Mouse (Mus musculus) embryonic facial prominence, embryonic 11.5 days (tissue): Measurements from ENCODE around the gene Cstf2t. TPM values are rescaled to one million over a fixed set of nuclear protein-coding genes. Genes with fewer than 3 reads are reported as not detected.
A peak's percentile ranks its signal among the peaks of the same experiment; 100 is the strongest.

Experiments used
- ATAC-seq: fragments of 200-750 bp; cut with Nextera tagmentation; replicated peaks from 2 replicates; pipeline ENCODE4 v1.8.0; 2017; ENCODE audit warnings: low read depth; ENCODE audit not compliant: insufficient number of reproducible peaks, low FRiP score, low TSS enrichment
- DNase-seq: peaks from one replicate; pipeline ENCODE4 v3.0.0-alpha.2; 2015; ENCODE audit warnings: low spot score
- H3K27ac ChIP-seq: fragments of 300-500 bp; sonication (generic); replicated peaks from 2 replicates; pipeline ENCODE4 v1.5.1; 2014; ENCODE audit warnings: mild to moderate bottlenecking, low read depth, low read length, control low read depth
- H3K27me3 ChIP-seq: fragments of 300-500 bp; sonication (generic); 2 replicates; pipeline ENCODE4 v1.6.1; 2014; ENCODE audit warnings: mild to moderate bottlenecking, low read length, moderate library complexity, mixed read lengths; ENCODE audit not compliant: control insufficient read depth, insufficient read depth
- H3K36me3 ChIP-seq: fragments of 300-500 bp; sonication (generic); replicated peaks from 2 replicates; pipeline ENCODE4 v1.6.1; 2014; ENCODE audit warnings: low read depth, mild to moderate bottlenecking, low read length, moderate library complexity, mixed read lengths; ENCODE audit not compliant: control insufficient read depth, insufficient read depth
- H3K4me1 ChIP-seq: fragments of 300-500 bp; sonication (generic); 2 replicates; pipeline ENCODE4 v1.6.1; 2014; ENCODE audit warnings: low read length, mixed read lengths; ENCODE audit not compliant: control insufficient read depth, insufficient read depth
- H3K4me2 ChIP-seq: fragments of 300-500 bp; sonication (generic); 2 replicates; pipeline ENCODE4 v1.6.1; 2014; ENCODE audit warnings: low read depth, mild to moderate bottlenecking, control low read depth, low read length, moderate library complexity
- H3K4me3 ChIP-seq: fragments of 300-500 bp; sonication (generic); 2 replicates; pipeline ENCODE4 v1.5.1; 2014; ENCODE audit warnings: low read depth, low read length, control low read depth
- H3K9ac ChIP-seq: fragments of 300-500 bp; sonication (generic); replicated peaks from 2 replicates; pipeline ENCODE4 v1.6.1; 2014; ENCODE audit warnings: mild to moderate bottlenecking, control low read depth, low read length
- H3K9me3 ChIP-seq: fragments of 300-500 bp; sonication (generic); replicated peaks from 2 replicates; pipeline ENCODE4 v1.6.1; 2016; ENCODE audit warnings: mild to moderate bottlenecking, low read length, inconsistent platforms, mixed read lengths; ENCODE audit not compliant: control insufficient read depth
- WGBS: fragments of 180-500 bp; shearing (Covaris S2); extraction: QIAGEN DNeasy Blood & Tissue Kit; methylation state at CpG from one replicate; pipeline ENCODE4 v1.1.7; 2014; 5-methylcytosine and 5-hydroxymethylcytosine counted together
- polyA plus RNA-seq: library from polyadenylated mRNA; unstranded; fragments of >200 nt; fragmentation: Nextera tagmentation; extraction: Ambion mirVana; gene quantifications from 2 replicates; pipeline ENCODE4 v1.2.1, GENCODE M21; 2014

The Cstf2t gene
- 54.0 and 54.5 TPM in 2 replicates for polyA plus RNA-seq

DNA sequence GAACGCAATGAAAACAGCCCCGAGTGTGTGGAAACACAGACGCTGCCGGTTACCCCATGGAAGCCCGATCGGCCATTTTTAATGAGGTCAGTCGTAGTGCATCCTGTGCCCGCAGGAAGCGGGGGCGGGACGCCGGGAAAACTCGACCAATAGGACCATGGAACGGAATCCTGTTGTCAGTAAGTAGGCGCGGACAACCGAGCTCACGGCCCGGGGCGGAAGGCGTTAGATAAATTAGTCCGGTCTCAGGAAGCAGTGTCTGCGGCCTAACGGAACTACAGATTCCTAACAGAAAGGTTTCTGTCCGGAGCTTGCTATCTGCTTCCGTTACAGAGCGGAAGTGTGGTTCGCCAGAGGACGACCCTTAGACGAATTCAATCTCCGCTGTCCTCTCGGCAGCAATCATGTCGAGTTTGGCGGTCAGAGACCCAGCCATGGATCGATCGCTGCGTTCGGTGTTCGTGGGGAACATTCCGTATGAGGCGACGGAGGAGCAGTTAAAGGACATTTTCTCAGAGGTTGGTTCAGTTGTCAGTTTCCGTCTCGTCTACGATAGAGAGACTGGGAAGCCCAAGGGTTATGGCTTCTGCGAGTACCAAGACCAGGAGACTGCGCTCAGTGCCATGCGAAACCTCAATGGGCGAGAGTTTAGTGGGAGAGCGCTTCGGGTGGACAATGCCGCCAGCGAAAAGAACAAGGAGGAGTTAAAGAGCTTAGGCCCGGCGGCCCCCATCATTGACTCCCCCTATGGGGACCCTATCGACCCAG lies at the start of gene Cstf2t:
Cstf2t (plus strand) TSS at position 176 of the 768 bp plus-strand sequence.
- peak within 1 kb of the TSS; percentile 79 for H3K9ac ChIP-seq
- H3K4me3 ChIP-seq: peak within 1 kb of the TSS; percentile 60
- peak within 1 kb of the TSS; percentile 15; the same call in 1 of the 2 replicates for H3K27ac ChIP-seq
- H3K27me3 ChIP-seq: no peaks in the 10 kb centered on the region
- ATAC-seq (peak; percentile 99), DNase-seq (peak; percentile 98)
- 2% methylated on average over 56 of the region's 56 CpGs for WGBS
- peaks cover 11% of the 10 kb centered on the region for H3K36me3 ChIP-seq
- peak within 1 kb of the TSS; percentile 84 for H3K4me2 ChIP-seq
- H3K9me3 ChIP-seq: no peaks in the 10 kb centered on the region; the same call in 1 of the 2 replicates
- no peaks in the 10 kb centered on the region; the same call in 1 of the 2 replicates for H3K4me1 ChIP-seq

GRCm38 (mm10) chr19:31038951-31039350 lies 43.7 kb upstream of the Cstf2t start:
- 66% methylated on average over 3 of the region's 3 CpGs for WGBS
- no peak for DNase-seq
- Histone ChIP-seq H3K36me3 (no peaks in the 10 kb centered on the region), H3K27ac (no peak overlapping the region), H3K27me3 (no peaks in the 10 kb centered on the region), H3K4me2 (no peak overlapping the region), H3K4me3 (no peak overlapping the region), H3K9me3 (no peaks in the 10 kb centered on the region), H3K9ac (no peak overlapping the region), H3K4me1 (no peaks in the 10 kb centered on the region)
- no peak for ATAC-seq

DNA sequence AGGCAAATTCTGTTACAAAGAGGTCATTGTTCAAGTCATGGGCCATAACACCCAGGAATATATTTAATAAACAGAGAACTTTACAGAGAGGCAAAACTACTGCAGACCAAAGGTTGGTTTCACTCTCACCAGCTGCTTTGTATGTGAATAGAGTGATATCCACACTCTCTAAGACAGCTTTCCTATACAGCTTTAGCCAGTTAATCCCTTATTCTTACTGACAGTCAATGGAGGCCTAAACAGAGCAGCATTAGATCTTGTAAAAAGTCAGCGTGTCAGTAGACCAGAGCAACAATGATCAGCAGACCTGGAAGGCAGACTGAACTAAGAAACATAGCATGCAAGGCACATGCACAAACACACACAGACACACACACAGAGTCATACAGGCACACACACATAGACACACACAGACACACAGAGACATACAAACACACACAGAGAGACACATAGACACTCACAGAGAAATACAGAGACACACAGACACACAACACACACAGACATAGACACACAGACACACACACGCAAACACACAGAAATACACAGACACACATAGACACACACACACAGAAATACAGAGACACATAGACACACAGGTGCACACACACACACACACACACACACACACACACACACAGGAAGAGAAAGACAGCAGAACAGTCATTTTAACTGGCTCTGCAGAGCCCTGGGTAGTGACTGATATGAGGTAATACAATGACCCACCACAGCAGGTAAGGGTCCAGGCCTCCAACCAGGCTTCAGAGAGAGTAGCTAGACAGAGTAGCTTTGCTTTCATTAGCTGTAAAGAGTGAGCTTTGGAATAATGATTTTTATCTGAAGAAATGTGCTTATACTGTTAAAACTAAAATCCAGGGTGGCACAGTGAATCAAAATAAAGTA lies 41.4 kb upstream of the Cstf2t start:
- no peaks in the 10 kb centered on the region for H3K9me3 ChIP-seq
- no peak overlapping the region for H3K9ac ChIP-seq
- DNase-seq (no peak), ATAC-seq (no peak)
- no peak overlapping the region for H3K27ac ChIP-seq
- H3K4me3 ChIP-seq: no peak overlapping the region
- no peaks in the 10 kb centered on the region for H3K27me3 ChIP-seq
- no peaks in the 10 kb centered on the region for H3K4me1 ChIP-seq
- no peak overlapping the region for H3K4me2 ChIP-seq
- no peaks in the 10 kb centered on the region for H3K36me3 ChIP-seq
- WGBS: 78% methylated on average over 2 of the region's 2 CpGs

GRCm38 (mm10) chr19:31046601-31047000 lies 36.0 kb upstream of the Cstf2t start:
- DNase-seq (no peak), ATAC-seq (no peak)
- no peak overlapping the region for H3K9ac ChIP-seq
- 95% methylated on average over 4 of the region's 4 CpGs for WGBS
- H3K27ac ChIP-seq: no peak overlapping the region
- no peaks in the 10 kb centered on the region for H3K4me1 ChIP-seq
- H3K9me3 ChIP-seq: no peaks in the 10 kb centered on the region
- no peak overlapping the region for H3K4me2 ChIP-seq
- no peak overlapping the region for H3K4me3 ChIP-seq
- H3K27me3 ChIP-seq: no peaks in the 10 kb centered on the region
- H3K36me3 ChIP-seq: no peaks in the 10 kb centered on the region

DNA sequence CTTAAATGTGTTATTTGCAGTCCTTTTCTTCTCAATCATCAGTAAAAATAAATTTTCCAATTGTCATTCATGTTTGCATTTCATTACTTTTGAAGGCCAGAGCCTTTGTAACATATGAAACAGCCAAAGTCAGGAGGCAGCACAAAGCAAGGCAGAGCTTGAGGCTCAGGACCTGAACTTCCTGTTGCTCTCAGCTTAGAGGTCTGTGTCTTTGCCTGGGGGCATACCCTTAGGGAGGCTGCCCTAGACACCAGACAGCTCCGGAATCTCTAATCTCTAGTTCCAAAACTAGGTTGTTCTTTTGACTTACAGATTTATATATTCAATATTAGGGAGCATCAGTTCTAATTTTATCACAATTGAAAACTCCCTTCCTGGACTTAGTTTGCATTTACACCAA lies 17.9 kb upstream of the Cstf2t start:
- Histone ChIP-seq H3K4me3 (no peak overlapping the region), H3K27me3 (no peaks in the 10 kb centered on the region), H3K9me3 (no peaks in the 10 kb centered on the region), H3K27ac (no peak overlapping the region), H3K36me3 (no peaks in the 10 kb centered on the region), H3K4me2 (no peak overlapping the region), H3K4me1 (no peaks in the 10 kb centered on the region), H3K9ac (no peak overlapping the region)
- no peak for DNase-seq
- WGBS: 63% methylated on average over 1 of the region's 1 CpGs
- ATAC-seq: no peak

- H3K4me3 ChIP-seq: no peak overlapping the region
- H3K27ac ChIP-seq: no peak overlapping the region
- H3K4me1 ChIP-seq: no peaks in the 10 kb centered on the region
- H3K36me3 ChIP-seq: no peaks in the 10 kb centered on the region
- H3K9ac ChIP-seq: no peak overlapping the region
- 86% methylated on average over 11 of the region's 11 CpGs for WGBS
- DNase-seq (no peak), ATAC-seq (no peak)
- H3K27me3 ChIP-seq: no peaks in the 10 kb centered on the region
- no peak overlapping the region for H3K4me2 ChIP-seq
- no peaks in the 10 kb centered on the region for H3K9me3 ChIP-seq
Observed at GRCm38 (mm10) chr19:31065206-31065781, 17.3 kb upstream of the Cstf2t start.

GRCm38 (mm10) chr19:31073959-31074716 lies 8.5 kb upstream of the Cstf2t start:
- 33% methylated on average over 24 of the region's 24 CpGs for WGBS
- Histone ChIP-seq H3K27ac (no peak overlapping the region), H3K9ac (no peak overlapping the region), H3K27me3 (no peaks in the 10 kb centered on the region), H3K9me3 (no peaks in the 10 kb centered on the region), H3K4me2 (no peak overlapping the region), H3K4me1 (no peaks in the 10 kb centered on the region; the same call in 1 of the 2 replicates), H3K36me3 (no peaks in the 10 kb centered on the region), H3K4me3 (no peak overlapping the region)
- ATAC-seq (peak; percentile 59; the same call in 1 of the 2 replicates), DNase-seq (peak; percentile 33)
